Mouse (Mus musculus) urinary bladder, postnatal 14 days (tissue): ENCODE measurements around the gene Armc12.

Experiments used
- DNase-seq: peaks from one replicate; pipeline ENCODE4 v3.0.0; 2021; ENCODE audit warnings: low spot score

The Armc12 gene

GRCm38 (mm10) chr17:28513337-28513736 lies 17.3 kb upstream of the Armc12 start:
- DNase-seq = no peak

- DNase-seq = no peak
These were observed 16.8 kb upstream of the Armc12 start for GRCm38 (mm10) chr17:28513844-28514243.

- no peak for DNase-seq
These were observed 16.1 kb upstream of the Armc12 start for GRCm38 (mm10) chr17:28514555-28514954.

GRCm38 (mm10) chr17:28515431-28516341 lies 14.9 kb upstream of the Armc12 start:
- peak; percentile 59 for DNase-seq

- DNase-seq = no peak
These were observed 13.7 kb upstream of the Armc12 start for GRCm38 (mm10) chr17:28516881-28517280.

GRCm38 (mm10) chr17:28517441-28517955 lies 13.1 kb upstream of the Armc12 start, which contains the start of gene Fkbp5:
Gene Fkbp5, minus strand, starts transcription at chr17:28517527.
- DNase-seq = peak; percentile 86

GRCm38 (mm10) chr17:28517956-28518614 lies 12.5 kb upstream of the Armc12 start:
- DNase-seq = peak; percentile 95

GRCm38 (mm10) chr17:28518615-28519071 lies 12.0 kb upstream of the Armc12 start:
- peak; percentile 35 for DNase-seq

GRCm38 (mm10) chr17:28519827-28520226 lies 10.8 kb upstream of the Armc12 start:
- DNase-seq = no peak

- no peak for DNase-seq
These were observed 10.0 kb upstream of the Armc12 start for GRCm38 (mm10) chr17:28520561-28520960.

GRCm38 (mm10) chr17:28521071-28521726 lies 9.4 kb upstream of the Armc12 start:
- DNase-seq = no peak

GRCm38 (mm10) chr17:28521920-28522319 lies 8.7 kb upstream of the Armc12 start:
- no peak for DNase-seq

GRCm38 (mm10) chr17:28522623-28523354 lies 7.8 kb upstream of the Armc12 start:
- peak; percentile 96 for DNase-seq

- DNase-seq = no peak
These were observed 7.1 kb upstream of the Armc12 start for GRCm38 (mm10) chr17:28523355-28524008.

- no peak for DNase-seq
These were observed 6.5 kb upstream of the Armc12 start for GRCm38 (mm10) chr17:28524009-28524695.

- DNase-seq = no peak
These were observed 5.7 kb upstream of the Armc12 start for GRCm38 (mm10) chr17:28524831-28525430.

GRCm38 (mm10) chr17:28527184-28528042 lies 3.2 kb upstream of the Armc12 start:
- no peak for DNase-seq

- DNase-seq = peak; percentile 89
These were observed 2.6 kb upstream of the Armc12 start for GRCm38 (mm10) chr17:28528043-28528351.

- no peak for DNase-seq
These were observed 1.5 kb upstream of the Armc12 start for GRCm38 (mm10) chr17:28529116-28529515.
